Mouse (Mus musculus): Measurements from ENCODE around the gene Arhgap17.

DNA sequence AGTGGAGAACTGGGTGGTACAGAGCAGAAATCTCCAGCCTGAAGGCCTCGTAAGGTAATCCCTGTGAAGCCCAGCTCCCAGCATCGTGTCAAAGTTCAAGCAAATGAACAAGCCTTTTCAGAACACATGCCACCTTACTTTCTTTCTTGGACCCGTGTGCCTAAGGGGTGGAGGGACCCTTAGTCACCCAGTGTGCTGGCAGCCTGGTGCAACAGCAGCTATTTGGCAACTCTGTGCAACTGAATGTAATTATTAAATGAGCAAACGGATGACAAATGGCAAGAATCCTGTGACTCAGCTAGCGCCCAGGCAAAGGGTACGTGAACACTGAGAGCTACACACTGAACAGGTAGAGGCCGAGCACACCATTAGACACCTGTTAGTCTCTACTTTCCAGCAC, 75.8 kb downstream of the Arhgap17 start:
- TF ChIP-seq CTCF (IDR thresholded peaks at IDR 0.05; ENCODE audit: low read depth, low read length) (no peak), POLR2AphosphoS5 (IDR thresholded peaks at IDR 0.05; ENCODE audit: insufficient replicate concordance, low read depth, low read length) (no peak), TAL1 (conservative IDR thresholded peaks at IDR 0.05; ENCODE audit: low read depth, low read length) (no peak), GATA1 (IDR thresholded peaks at IDR 0.05; ENCODE audit: borderline replicate concordance, low read length) (no peak), GATA2 (IDR thresholded peaks at IDR 0.05; ENCODE audit: borderline replicate concordance, low read depth, low read length) (no peak)
